Mouse (Mus musculus) liver, adult 2 months (tissue): ENCODE results near the gene Bglap3.

Source experiments
- CTCF ChIP-seq: fragments of 200-500 bp; IDR thresholded peaks from 2 replicates; pipeline ENCODE4 v1.5.1; 2011; ENCODE audit warnings: low read depth, low read length, control low read depth
- POLR2A ChIP-seq: fragments of 200-500 bp; IDR thresholded peaks from 2 replicates; pipeline ENCODE4 v1.6.1; 2011; ENCODE audit warnings: low read length, control low read depth; ENCODE audit not compliant: insufficient read depth; ENCODE audit errors: extremely low read depth

GRCm38 (mm10) chr3:88339006-88339405 lies 33.5 kb downstream of the Bglap3 start:
- TF ChIP-seq POLR2A, result no peak
- no peak for TF ChIP-seq CTCF
